Mouse (Mus musculus) hindbrain, embryonic 10.5 days (tissue): Measurements from ENCODE around the gene Ccna2. TPM values are rescaled to one million over a fixed set of nuclear protein-coding genes. Genes with fewer than 3 reads are reported as not detected.

Experiments used
- DNase-seq: peaks from one replicate; pipeline ENCODE4 v3.0.0-alpha.2; 2017; ENCODE audit warnings: low spot score
- H3K27ac ChIP-seq: fragments of 300-500 bp; sonication (generic); 2 replicates; pipeline ENCODE4 v1.5.1; 2016; ENCODE audit warnings: mild to moderate bottlenecking, moderate library complexity
- H3K27me3 ChIP-seq: fragments of 300-500 bp; sonication (generic); 2 replicates; pipeline ENCODE4 v1.6.1; 2016; ENCODE audit warnings: mild to moderate bottlenecking; ENCODE audit not compliant: poor library complexity, insufficient read depth, severe bottlenecking
- H3K36me3 ChIP-seq: fragments of 300-500 bp; sonication (generic); 2 replicates; pipeline ENCODE4 v1.6.1; 2016; ENCODE audit warnings: mild to moderate bottlenecking, moderate library complexity
- H3K4me1 ChIP-seq: fragments of 300-500 bp; sonication (generic); replicated peaks from 2 replicates; pipeline ENCODE4 v1.6.1; 2016; ENCODE audit warnings: mild to moderate bottlenecking
- H3K4me3 ChIP-seq: fragments of 300-500 bp; sonication (generic); 2 replicates; pipeline ENCODE4 v1.5.1; 2016; ENCODE audit warnings: mild to moderate bottlenecking, moderate library complexity
- H3K9me3 ChIP-seq: fragments of 300-500 bp; sonication (generic); 2 replicates; pipeline ENCODE4 v1.6.1; 2016; ENCODE audit warnings: mild to moderate bottlenecking, moderate library complexity
- WGBS: fragments of 180-500 bp; shearing (Covaris S2); methylation state at CpG from one replicate; pipeline ENCODE4 v1.1.7; 2016; 5-methylcytosine and 5-hydroxymethylcytosine counted together
- polyA plus RNA-seq: library from polyadenylated mRNA; unstranded; fragments of >200 nt; fragmentation: Nextera tagmentation; extraction: Ambion mirVana; gene quantifications from 2 replicates; pipeline ENCODE4 v1.2.1, GENCODE M21; 2016

The Ccna2 gene
- polyA plus RNA-seq, 1 experiment from 2014 or later, result 217 TPM

DNA sequence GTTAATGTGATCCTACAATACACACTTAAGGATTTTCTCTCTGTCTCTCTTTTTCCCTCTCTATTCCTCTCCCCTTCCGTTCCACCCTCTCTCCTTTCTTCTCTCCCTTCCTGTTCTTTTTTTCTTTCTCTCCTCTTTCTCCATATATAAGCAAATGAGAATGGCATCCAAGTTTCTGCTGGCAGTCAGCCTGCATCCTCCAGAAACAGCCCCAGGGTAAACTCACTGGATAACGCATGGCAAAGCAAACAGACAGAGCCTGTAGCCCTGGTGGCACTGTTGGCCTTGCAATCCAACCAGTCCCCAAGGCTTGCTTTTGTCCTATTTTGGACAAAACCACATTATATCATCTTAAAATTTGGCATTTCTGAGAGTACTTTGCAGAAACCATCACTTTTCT is 40.7 kb downstream of the Ccna2 start:
- H3K27ac ChIP-seq, result no peak overlapping the region
- no peak for DNase-seq
- peaks cover 12% of the 10 kb centered on the region for H3K4me1 ChIP-seq
- H3K36me3 ChIP-seq, result no peaks in the 10 kb centered on the region
- H3K4me3 ChIP-seq, result no peak overlapping the region
- no peaks in the 10 kb centered on the region for H3K9me3 ChIP-seq
- peaks cover 30% of the 10 kb centered on the region for H3K27me3 ChIP-seq
- 41% methylated on average over 2 of the region's 2 CpGs for WGBS

DNA sequence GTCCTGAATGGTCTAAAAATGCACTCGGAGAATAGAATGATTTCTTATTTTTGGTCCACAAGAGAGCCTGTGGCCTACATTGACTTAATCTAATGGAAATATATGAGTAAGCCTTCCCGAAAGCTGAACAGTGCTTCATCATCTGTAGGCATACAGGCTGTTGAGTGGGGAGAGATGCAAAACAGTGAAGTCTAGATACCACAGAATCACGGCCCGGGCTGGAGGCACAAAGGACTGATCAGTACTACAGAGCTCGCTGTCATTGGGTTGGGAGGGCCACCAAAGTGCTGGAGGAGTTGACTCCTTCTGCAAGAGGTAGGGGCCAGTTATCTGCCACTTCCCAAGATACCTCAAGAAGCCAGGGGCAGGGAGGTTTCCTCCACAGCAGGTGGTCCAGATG is 41.2 kb downstream of the Ccna2 start:
- Histone ChIP-seq H3K27ac (no peak overlapping the region), H3K4me1 (peaks cover 12% of the 10 kb centered on the region), H3K36me3 (no peaks in the 10 kb centered on the region), H3K27me3 (peaks cover 30% of the 10 kb centered on the region), H3K9me3 (no peaks in the 10 kb centered on the region), H3K4me3 (no peak overlapping the region)
- no peak for DNase-seq
- WGBS, result 74% methylated on average over 5 of the region's 5 CpGs

DNA sequence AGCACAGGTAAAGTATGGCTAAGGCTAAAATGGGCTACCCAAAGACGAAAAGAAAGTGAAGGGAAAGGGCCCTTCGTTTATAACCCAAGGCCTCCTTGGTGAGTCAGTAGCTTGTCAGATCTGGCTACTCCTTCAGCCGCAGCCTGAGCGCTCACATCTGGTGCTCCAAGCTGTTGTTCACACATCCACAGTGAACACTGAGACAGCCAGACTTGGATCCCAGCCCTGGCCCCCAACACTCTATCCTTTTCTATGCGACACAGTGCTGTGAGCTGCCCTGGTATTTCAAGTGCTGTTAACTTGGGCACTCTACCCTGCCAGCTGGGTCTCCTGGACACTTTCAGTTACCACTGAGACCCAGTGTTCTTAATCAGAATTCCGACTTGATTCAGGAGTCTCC is 41.6 kb downstream of the Ccna2 start:
- 93% methylated on average over 6 of the region's 6 CpGs for WGBS
- Histone ChIP-seq H3K27ac (no peak overlapping the region), H3K4me1 (peaks cover 12% of the 10 kb centered on the region), H3K36me3 (no peaks in the 10 kb centered on the region), H3K4me3 (no peak overlapping the region), H3K9me3 (no peaks in the 10 kb centered on the region), H3K27me3 (peaks cover 30% of the 10 kb centered on the region)
- no peak for DNase-seq

DNA sequence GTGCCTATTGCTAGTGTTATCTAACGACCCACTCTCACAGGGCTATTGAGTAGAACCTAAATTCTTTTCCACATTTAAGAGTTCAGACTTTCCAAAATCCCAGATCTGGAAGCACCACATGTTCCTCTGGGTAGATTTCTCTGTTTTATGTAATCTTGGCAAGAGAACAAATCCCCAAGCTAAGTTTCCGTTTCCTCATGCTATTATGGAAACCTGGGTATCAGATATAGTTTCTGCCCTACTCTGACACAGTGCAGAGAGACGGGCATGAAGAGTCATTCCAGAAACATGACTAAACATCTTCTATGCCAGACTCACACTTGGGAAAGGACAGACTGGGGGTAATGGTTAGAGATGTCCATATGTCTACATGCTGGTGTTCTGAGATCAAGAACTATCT is 47.5 kb downstream of the Ccna2 start:
- 88% methylated on average over 3 of the region's 3 CpGs for WGBS
- Histone ChIP-seq H3K27me3 (peaks cover 41% of the 10 kb centered on the region), H3K4me1 (peaks cover 15% of the 10 kb centered on the region), H3K27ac (no peak overlapping the region), H3K36me3 (no peaks in the 10 kb centered on the region), H3K4me3 (no peak overlapping the region), H3K9me3 (no peaks in the 10 kb centered on the region)
- DNase-seq, result no peak

DNA sequence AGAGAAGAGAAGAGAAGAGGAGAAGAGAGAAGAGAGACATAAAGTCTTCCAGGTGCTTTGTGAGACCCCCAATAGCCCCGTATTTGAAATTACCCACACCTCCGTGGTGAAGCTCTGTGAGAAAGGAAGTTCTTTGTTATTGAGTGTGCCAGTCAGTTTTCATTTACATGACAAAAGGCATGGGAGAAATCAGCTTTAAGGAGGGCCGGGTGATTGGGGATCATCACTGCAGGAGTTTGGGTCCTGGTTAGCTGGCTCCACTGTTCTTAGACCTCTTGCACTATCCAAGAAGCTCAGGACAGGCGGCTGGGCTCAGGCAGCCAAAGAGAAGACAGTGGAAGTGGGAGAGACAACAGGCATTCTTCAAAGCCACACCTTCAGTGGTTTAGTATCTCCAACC is 49.8 kb downstream of the Ccna2 start:
- Histone ChIP-seq H3K27me3 (peaks cover 48% of the 10 kb centered on the region), H3K36me3 (no peaks in the 10 kb centered on the region), H3K27ac (no peak overlapping the region), H3K4me3 (peak overlapping the region; percentile 65; the same call in 1 of the 2 replicates), H3K4me1 (peaks cover 15% of the 10 kb centered on the region), H3K9me3 (no peaks in the 10 kb centered on the region)
- no peak for DNase-seq
- 4% methylated on average over 4 of the region's 4 CpGs for WGBS

DNA sequence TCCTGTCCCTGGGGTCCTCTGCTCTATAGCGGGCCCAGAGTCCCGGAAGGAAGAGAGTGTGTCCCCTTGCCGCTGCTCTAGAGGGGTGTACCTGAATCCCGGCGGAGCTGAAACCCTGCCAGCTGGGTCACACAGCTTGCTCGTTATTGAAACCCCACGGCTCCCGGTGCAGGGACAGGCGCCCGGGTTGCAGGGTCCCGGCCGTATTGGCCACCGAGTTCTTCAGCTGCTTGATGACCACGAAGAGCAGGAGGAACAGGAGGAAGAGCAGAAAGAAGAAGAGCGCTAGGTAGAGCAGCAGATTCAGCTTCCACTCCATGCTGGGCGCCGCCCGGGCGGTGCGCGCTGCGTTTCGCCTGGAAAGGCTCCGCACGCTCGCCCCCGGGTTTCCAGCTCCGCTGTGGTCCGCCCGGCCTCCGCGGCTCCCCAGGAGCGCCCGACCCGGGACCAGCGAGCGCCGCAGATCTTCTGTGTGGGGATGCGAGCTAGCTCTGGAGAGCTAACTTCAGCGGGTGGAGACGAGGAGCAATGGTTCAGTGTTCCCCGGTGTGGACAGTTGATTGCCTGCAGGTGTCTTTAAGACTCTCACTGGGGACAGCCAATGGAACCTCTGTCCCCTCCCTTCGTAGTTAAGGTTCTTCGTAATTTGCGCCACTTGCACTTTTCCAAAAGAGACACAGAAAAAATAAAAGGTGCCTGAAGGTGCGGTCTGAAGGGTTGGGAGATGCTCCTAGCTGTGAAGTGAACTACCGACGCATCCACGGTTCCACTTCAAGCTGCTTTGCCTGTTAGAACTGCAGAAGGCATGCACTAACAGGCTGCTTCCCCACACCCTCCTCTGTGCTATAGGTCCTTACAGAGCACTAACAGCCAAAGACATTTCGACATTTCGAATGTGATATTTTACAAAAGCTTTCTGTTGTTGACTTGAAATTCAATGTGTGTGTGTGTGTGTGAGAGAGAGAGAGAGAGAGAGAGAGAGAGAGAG is 50.6 kb downstream of the Ccna2 start, which contains the start of gene Gm11549:
Gene Gm11549, minus strand, starts transcription at position 741 of the 988 bp plus-strand sequence.
- Histone ChIP-seq H3K27me3 (peaks cover 48% of the 10 kb centered on the region), H3K36me3 (no peaks in the 10 kb centered on the region), H3K4me1 (peaks cover 15% of the 10 kb centered on the region), H3K4me3 (peak within 1 kb of the TSS; percentile 65), H3K9me3 (no peaks in the 10 kb centered on the region), H3K27ac (peak within 1 kb of the TSS; percentile 67)
- peak; percentile 50 for DNase-seq
- under 1% methylated on average over 51 of the region's 51 CpGs for WGBS

DNA sequence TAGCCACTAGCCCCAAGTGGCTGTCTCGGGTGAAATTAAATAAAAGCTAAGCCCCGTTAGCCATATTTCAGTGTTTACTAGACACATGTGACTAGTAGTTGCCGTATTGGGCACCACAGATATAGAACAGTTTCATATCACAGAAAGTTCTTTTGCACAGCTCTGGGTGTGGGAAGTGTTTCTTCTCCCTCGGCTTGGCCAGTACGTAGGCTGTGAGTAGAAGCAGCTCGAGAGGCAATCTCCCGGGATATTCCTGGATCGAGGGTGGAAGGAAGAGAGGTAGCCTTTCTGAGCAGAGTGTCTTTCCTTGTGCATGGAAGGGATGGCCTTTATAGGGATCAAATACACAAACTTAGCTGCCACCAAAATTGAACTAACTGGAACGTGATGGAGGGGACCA is 55.8 kb downstream of the Ccna2 start:
- WGBS, result 93% methylated on average over 9 of the region's 9 CpGs
- H3K27ac ChIP-seq, result no peak overlapping the region
- DNase-seq, result no peak
- no peaks in the 10 kb centered on the region for H3K9me3 ChIP-seq
- no peak overlapping the region for H3K4me3 ChIP-seq
- H3K36me3 ChIP-seq, result no peaks in the 10 kb centered on the region
- peaks cover 4% of the 10 kb centered on the region for H3K4me1 ChIP-seq
- peaks cover 25% of the 10 kb centered on the region for H3K27me3 ChIP-seq

Other genes with a start within 250 kb of the Ccna2 start
- 115 and 120 TPM in 2 replicates for gene Anxa5, start 96.3 kb downstream of the Ccna2 start, polyA plus RNA-seq
- 0.36 and 0.63 TPM in 2 replicates for gene 1810062G17Rik, start 96.2 kb downstream of the Ccna2 start, polyA plus RNA-seq
- gene Gm11549, start 50.3 kb downstream of the Ccna2 start, polyA plus RNA-seq, result 0.07 and 0.50 TPM in 2 replicates
- 91.7 and 101 TPM in 2 replicates for gene Exosc9, start 19.5 kb downstream of the Ccna2 start, polyA plus RNA-seq
- 17.1 and 18.6 TPM in 2 replicates for gene Bbs7, start 41.3 kb upstream of the Ccna2 start, polyA plus RNA-seq
- gene Trpc3, start 118.0 kb upstream of the Ccna2 start, polyA plus RNA-seq, result 2.4 and 3.5 TPM in 2 replicates